ENCODE assay signal across 8 mouse cellular contexts in genomic region chr12:112747606-112747970, GRCm38 (mm10). TPM values are rescaled to one million over a fixed set of nuclear protein-coding genes. Genes with fewer than 3 reads are reported as not detected.
A peak's percentile ranks its signal among the peaks of the same experiment; 100 is the strongest.
DNase-seq lines count a peak whose midpoint lies in the region; ATAC-seq and TF ChIP-seq lines count a peak whose summit lies in the region.
"Had no signal": no experiment of that assay in that cellular context is flagged by ENCODE, and none has a peak within 500 bp of the region (broad histone marks: within the 10 kb centered on the region; RNA-seq: fewer than 3 reads in every experiment).

No protein-coding gene starts in this region.

- peak overlapping the region; percentile 40; the same call in 1 of the 2 replicates for H3K4me2 ChIP-seq in embryonic facial prominence, embryonic 13.5 days
- H3K4me2 ChIP-seq in midbrain, embryonic 14.5 days (ENCODE audit: low read length): peak overlapping the region; percentile 24; the same call in 1 of the 2 replicates

- H3K9me3 ChIP-seq in embryonic facial prominence, embryonic 13.5 days: no peaks in the 10 kb centered on the region
- H3K9me3 ChIP-seq in hindbrain, embryonic 10.5 days: no peaks in the 10 kb centered on the region
- no peaks in the 10 kb centered on the region for H3K9me3 ChIP-seq in midbrain, embryonic 14.5 days (ENCODE audit: control insufficient read depth, low read length)

- H3K4me1 ChIP-seq in kidney, adult 2 months (ENCODE audit: control insufficient read depth, insufficient read depth, low read length): no peaks in the 10 kb centered on the region
- peaks cover 21% of the 10 kb centered on the region for H3K4me1 ChIP-seq in embryonic facial prominence, embryonic 13.5 days
- H3K4me1 ChIP-seq in hindbrain, embryonic 10.5 days (replicated peaks): peaks cover 38% of the 10 kb centered on the region
- H3K4me1 ChIP-seq in midbrain, embryonic 14.5 days (ENCODE audit: control insufficient read depth, insufficient read depth, low read length): peaks cover 9% of the 10 kb centered on the region

- TF ChIP-seq POLR2A in kidney, adult 2 months (IDR thresholded peaks at IDR 0.05; ENCODE audit: low read depth, low read length): no peak

- TF ChIP-seq CTCF in kidney, adult 2 months (conservative IDR thresholded peaks at IDR 0.05; ENCODE audit: insufficient read depth, insufficient read length, low read depth, low read length): no peak

- no peak for ATAC-seq in embryonic facial prominence, embryonic 13.5 days (ENCODE audit: insufficient number of reproducible peaks, insufficient read depth, low FRiP score, low TSS enrichment, low read depth)
- ATAC-seq in midbrain, embryonic 14.5 days (ENCODE audit: low FRiP score, low TSS enrichment): peak; percentile 48; the same call in 1 of the 2 replicates
- ATAC-seq in frontal cortex, adult (ENCODE audit: low TSS enrichment): no peak

- H3K9ac ChIP-seq in embryonic facial prominence, embryonic 13.5 days: peak overlapping the region; percentile 28; the same call in 1 of the 2 replicates
- H3K9ac ChIP-seq in midbrain, embryonic 14.5 days (replicated peaks; ENCODE audit: low read length): peak overlapping the region; percentile 42; the same call in 1 of the 2 replicates

- H3K27ac ChIP-seq in kidney, adult 2 months (ENCODE audit: insufficient read depth, low read depth, low read length): no peak overlapping the region
- peak overlapping the region; percentile 88; the same call in 1 of the 2 replicates for H3K27ac ChIP-seq in embryonic facial prominence, embryonic 13.5 days
- peak overlapping the region; percentile 91 for H3K27ac ChIP-seq in hindbrain, embryonic 10.5 days
- peak overlapping the region; percentile 92 for H3K27ac ChIP-seq in midbrain, embryonic 14.5 days (replicated peaks; ENCODE audit: low read depth, low read length)

- H3K4me3 ChIP-seq in kidney, adult 2 months (ENCODE audit: insufficient read depth, low read depth, low read length): no peak overlapping the region
- H3K4me3 ChIP-seq in embryonic facial prominence, embryonic 13.5 days: no peak overlapping the region
- H3K4me3 ChIP-seq in hindbrain, embryonic 10.5 days: peak overlapping the region; percentile 31; the same call in 1 of the 2 replicates
- no peak overlapping the region for H3K4me3 ChIP-seq in midbrain, embryonic 14.5 days (replicated peaks; ENCODE audit: low read depth, low read length)

- no peaks in the 10 kb centered on the region; the same call in 1 of the 2 replicates for H3K36me3 ChIP-seq in kidney, adult 2 months (ENCODE audit: control insufficient read depth, insufficient read depth, low read length)
- H3K36me3 ChIP-seq in embryonic facial prominence, embryonic 13.5 days: peaks cover 29% of the 10 kb centered on the region
- peaks cover 18% of the 10 kb centered on the region; the same call in 1 of the 2 replicates for H3K36me3 ChIP-seq in hindbrain, embryonic 10.5 days
- H3K36me3 ChIP-seq in midbrain, embryonic 14.5 days (ENCODE audit: control insufficient read depth, insufficient read depth, low read length): peaks cover 25% of the 10 kb centered on the region

- WGBS in kidney, adult 2 months: 75% methylated on average over 8 of the region's 8 CpGs
- WGBS in embryonic facial prominence, embryonic 13.5 days: 72% methylated on average over 8 of the region's 8 CpGs
- 74% methylated on average over 8 of the region's 8 CpGs for WGBS in hindbrain, embryonic 10.5 days
- WGBS in midbrain, embryonic 14.5 days: 69% methylated on average over 8 of the region's 8 CpGs

- no peaks in the 10 kb centered on the region for H3K27me3 ChIP-seq in kidney, adult 2 months (replicated peaks; ENCODE audit: control insufficient read depth, insufficient read depth, low read length)
- H3K27me3 ChIP-seq in embryonic facial prominence, embryonic 13.5 days: no peaks in the 10 kb centered on the region
- H3K27me3 ChIP-seq in hindbrain, embryonic 10.5 days (ENCODE audit: insufficient read depth, poor library complexity, severe bottlenecking): no peaks in the 10 kb centered on the region
- H3K27me3 ChIP-seq in midbrain, embryonic 14.5 days (ENCODE audit: control insufficient read depth, insufficient read depth, low read length): no peaks in the 10 kb centered on the region

- peak; percentile 5 for DNase-seq in kidney, adult 9 months
- DNase-seq in kidney, adult 2 months: no peak
- no peak for DNase-seq in hindbrain, embryonic 10.5 days (ENCODE audit: low spot score)
- no peak for DNase-seq in midbrain, embryonic 14.5 days
- no peak for DNase-seq in left cerebral cortex, adult 8-10 months (ENCODE audit: low spot score in 2 of 2)
- DNase-seq: thymus, postnatal 4 days had no signal

RNA-seq across cellular contexts. Expression of gene Pld4, which starts 12.9 kb away (rescaled TPM):
- polyA plus RNA-seq in kidney, adult 2 months (2012; rRNA removed): 19.6 and 23.7 TPM in 2 replicates
- polyA plus RNA-seq in embryonic facial prominence, embryonic 13.5 days (2015; fragmentation: Nextera tagmentation; extraction: Ambion mirVana): 6.1 and 7.3 TPM in 2 replicates
- 5.2 and 5.7 TPM in 2 replicates for polyA plus RNA-seq in hindbrain, embryonic 10.5 days (2016; fragmentation: Nextera tagmentation; extraction: Ambion mirVana)
- 3.3 and 6.0 TPM in 2 replicates for polyA plus RNA-seq in midbrain, embryonic 14.5 days (2014; fragmentation: Nextera tagmentation; extraction: Ambion mirVana)
- 10 to 100 TPM in 3 of 4 experiments, 1 to 10 TPM in 1; 10.0 to 22.8 (median 16.5) TPM for total RNA-seq in left cerebral cortex, adult 8-10 months (2022)

RNA-seq across cellular contexts. Expression of gene Cep170b, which starts 27.3 kb away (rescaled TPM):
- 63.4 and 75.3 TPM in 2 replicates for polyA plus RNA-seq in kidney, adult 2 months (2012; rRNA removed)
- polyA plus RNA-seq in embryonic facial prominence, embryonic 13.5 days (2015; fragmentation: Nextera tagmentation; extraction: Ambion mirVana): 13.8 and 16.7 TPM in 2 replicates
- 6.7 and 8.7 TPM in 2 replicates for polyA plus RNA-seq in hindbrain, embryonic 10.5 days (2016; fragmentation: Nextera tagmentation; extraction: Ambion mirVana)
- polyA plus RNA-seq in midbrain, embryonic 14.5 days (2014; fragmentation: Nextera tagmentation; extraction: Ambion mirVana): 31.7 and 33.7 TPM in 2 replicates
- total RNA-seq in left cerebral cortex, adult 8-10 months (2022): 100 to 1,000 TPM; 252 to 327 (median 295) TPM

RNA-seq across cellular contexts. Expression of gene Ahnak2, which starts 54.9 kb away (rescaled TPM):
- 0.70 and 0.99 TPM in 2 replicates for polyA plus RNA-seq in kidney, adult 2 months (2012; rRNA removed)
- 0.95 and 1.2 TPM in 2 replicates for polyA plus RNA-seq in embryonic facial prominence, embryonic 13.5 days (2015; fragmentation: Nextera tagmentation; extraction: Ambion mirVana)
- polyA plus RNA-seq in hindbrain, embryonic 10.5 days (2016; fragmentation: Nextera tagmentation; extraction: Ambion mirVana): 0.16 and 0.37 TPM in 2 replicates
- polyA plus RNA-seq in midbrain, embryonic 14.5 days (2014; fragmentation: Nextera tagmentation; extraction: Ambion mirVana): 0.62 and 0.75 TPM in 2 replicates
- total RNA-seq in left cerebral cortex, adult 8-10 months (2022): 1 to 10 TPM; 7.5 to 9.3 (median 8.1) TPM
